Mouse (Mus musculus) left cerebral cortex, postnatal 14 days (tissue): Measurements from ENCODE around the gene Myl6. TPM values are rescaled to one million over a fixed set of nuclear protein-coding genes. Genes with fewer than 3 reads are reported as not detected.

Source experiments
- DNase-seq, 2 experiments: peaks; one replicate each; pipeline ENCODE4 v3.0.0; 2021 to 2022; ENCODE audit warnings: low spot score in 2 of 2, mixed read lengths in 1 of 2
- intact Hi-C: fragments of 180-260 bp; cut with DNase I; formaldehyde crosslinking; loops from one replicate; pipeline ENCODE4 v1.15.1; 2025
- microRNA-seq, 2 experiments: library from miRNA; unstranded; fragments of <30 nt; microRNA quantifications; one replicate each; pipeline ENCODE4 v1.2.0; 2022
- total RNA-seq, 2 experiments: library from RNA; stranded (reverse); gene quantifications; 2 replicates each; pipeline ENCODE4 v1.2.3; 2021

The Myl6 gene
- total RNA-seq, 2 experiments from 2014 or later, result 606 to 662 TPM

GRCm38 (mm10) chr10:128454471-128454870, 39.5 kb downstream of the Myl6 start:
- intact Hi-C loops, result loop anchor here (10.0 kb wide), 1 partner anchor 120 kb away; the partner anchor contains the start of gene Cs
- DNase-seq, result no peak

GRCm38 (mm10) chr10:128451014-128451413, 42.9 kb downstream of the Myl6 start:
- intact Hi-C loops, result loop anchor here (10.0 kb wide), 1 partner anchor 116 kb away; the partner anchor contains the start of gene Cs
- no peak for DNase-seq

- no peak for DNase-seq
- intact Hi-C loops, result no loop called here
These were observed 48.5 kb downstream of the Myl6 start for GRCm38 (mm10) chr10:128445407-128445806.

GRCm38 (mm10) chr10:128444354-128444753, 49.6 kb downstream of the Myl6 start:
- no peak for DNase-seq
- intact Hi-C loops, result no loop called here

GRCm38 (mm10) chr10:128442718-128443117, 51.2 kb downstream of the Myl6 start:
- DNase-seq, result no peak
- intact Hi-C loops, result no loop called here

GRCm38 (mm10) chr10:128441324-128442119, 52.4 kb downstream of the Myl6 start:
- no peak for DNase-seq
- intact Hi-C loops, result no loop called here

Small RNA genes lying within 50 kb of the gene (microRNA-seq; reads per million reads assigned to microRNA genes)
- gene Mir6916 (0 to 1.1 reads per million in 2 experiments), gene Mir8105 (1.3 to 2.9 reads per million in 2 experiments)

Other genes with a start within 250 kb of the Myl6 start
- gene Apon, start 240.0 kb downstream of the Myl6 start, total RNA-seq, result not detected
- gene Apof, start 225.5 kb downstream of the Myl6 start, total RNA-seq, result not detected
- gene Stat2, start 223.6 kb downstream of the Myl6 start, total RNA-seq, result 10 to 100 TPM; 19.0 to 21.1 TPM
- gene Il23a, start 195.4 kb downstream of the Myl6 start, total RNA-seq, result 1 to 10 TPM in 1 of 2 experiments, under 1 TPM in 1; 0.97 to 1.4 TPM
- gene Pan2, start 190.8 kb downstream of the Myl6 start, total RNA-seq, result 10 to 100 TPM; 13.3 to 13.4 TPM
- 10 to 100 TPM; 65.9 to 68.9 TPM for gene Cnpy2, start 171.7 kb downstream of the Myl6 start, total RNA-seq
- 100 to 1,000 TPM; 269 to 271 TPM for gene Cs, start 156.4 kb downstream of the Myl6 start, total RNA-seq
- 10 to 100 TPM; 72.0 to 74.4 TPM for gene Coq10a, start 125.1 kb downstream of the Myl6 start, total RNA-seq
- 10 to 100 TPM; 80.3 to 84.3 TPM for gene Ankrd52, start 117.0 kb downstream of the Myl6 start, total RNA-seq
- 1 to 10 TPM in 1 of 2 experiments, not detected in 1; 1.0 TPM for gene Slc39a5, start 92.9 kb downstream of the Myl6 start, total RNA-seq
- gene Nabp2, start 82.7 kb downstream of the Myl6 start, total RNA-seq, result 10 to 100 TPM; 88.3 to 92.5 TPM
- gene Rnf41, start 82.5 kb downstream of the Myl6 start, total RNA-seq, result 10 to 100 TPM; 75.0 to 77.2 TPM
- gene Smarcc2, start 34.9 kb downstream of the Myl6 start, total RNA-seq, result 100 to 1,000 TPM; 199 to 211 TPM
- gene Myl6b, start 4.5 kb upstream of the Myl6 start, total RNA-seq, result 10 to 100 TPM; 19.1 to 21.7 TPM
- gene Esyt1, start 31.7 kb upstream of the Myl6 start, total RNA-seq, result 1 to 10 TPM; 8.1 to 9.3 TPM
- 10 to 100 TPM; 11.4 to 12.0 TPM for gene Zc3h10, start 53.6 kb upstream of the Myl6 start, total RNA-seq
- 1,000 to 10,000 TPM; 1,939 to 2,055 TPM for gene Rpl41, start 55.2 kb upstream of the Myl6 start, total RNA-seq
- gene Pa2g4, start 71.8 kb upstream of the Myl6 start, total RNA-seq, result 10 to 100 TPM; 67.1 to 68.6 TPM
- gene Erbb3, start 95.5 kb upstream of the Myl6 start, total RNA-seq, result 1 to 10 TPM; 3.3 to 4.9 TPM
- 100 to 1,000 TPM; 299 to 305 TPM for gene Rps26, start 132.6 kb upstream of the Myl6 start, total RNA-seq
- 10 to 100 TPM; 15.4 to 15.9 TPM for gene Ikzf4, start 151.8 kb upstream of the Myl6 start, total RNA-seq
- gene Suox, start 179.9 kb upstream of the Myl6 start, total RNA-seq, result 10 to 100 TPM; 11.2 to 11.8 TPM
- gene Rab5b, start 202.1 kb upstream of the Myl6 start, total RNA-seq, result 100 to 1,000 TPM; 117 to 123 TPM
- 1 to 10 TPM in 1 of 2 experiments, under 1 TPM in 1; 0.97 to 1.2 TPM for gene Pmel, start 210.1 kb upstream of the Myl6 start, total RNA-seq
- 1 to 10 TPM; 4.7 to 5.1 TPM for gene Cdk2, start 210.9 kb upstream of the Myl6 start, total RNA-seq